Mouse (Mus musculus) kidney, postnatal 25 days (tissue): ENCODE data around the gene Cd164l2.

Experiments
- DNase-seq, 2 experiments: peaks; one replicate each; pipeline ENCODE4 v3.0.0; 2021; ENCODE audit warnings: mixed read lengths in 2 of 2

Cd164l2 gene

GRCm38 (mm10) chr4:133223875-133224274, 11.9 kb downstream of the Cd164l2 start:
- no peak for DNase-seq

GRCm38 (mm10) chr4:133226073-133226472, 14.1 kb downstream of the Cd164l2 start:
- DNase-seq: no peak

GRCm38 (mm10) chr4:133227636-133228035, 15.7 kb downstream of the Cd164l2 start:
- DNase-seq: peak; percentile 24 to 59

GRCm38 (mm10) chr4:133229582-133229981, 17.7 kb downstream of the Cd164l2 start:
- DNase-seq: no peak

- DNase-seq: peak; percentile 76 to 80
Measured at GRCm38 (mm10) chr4:133233285-133233976, 21.5 kb downstream of the Cd164l2 start.

GRCm38 (mm10) chr4:133234771-133235170, 22.8 kb downstream of the Cd164l2 start:
- no peak for DNase-seq

- no peak for DNase-seq
Measured at GRCm38 (mm10) chr4:133235415-133235814, 23.5 kb downstream of the Cd164l2 start.

- DNase-seq: no peak
Measured at GRCm38 (mm10) chr4:133237911-133238310, 26.0 kb downstream of the Cd164l2 start.

- peak; percentile 84 to 96 for DNase-seq
Measured at GRCm38 (mm10) chr4:133240490-133240921, 28.6 kb downstream of the Cd164l2 start, which contains the start of gene Map3k6. Gene Map3k6, plus strand, starts transcription at chr4:133240818.

GRCm38 (mm10) chr4:133240934-133241908, 29.3 kb downstream of the Cd164l2 start:
- DNase-seq: peak; percentile 93 to 94

GRCm38 (mm10) chr4:133241910-133242309, 30.0 kb downstream of the Cd164l2 start:
- DNase-seq: no peak

GRCm38 (mm10) chr4:133242710-133243109, 30.8 kb downstream of the Cd164l2 start:
- no peak for DNase-seq

GRCm38 (mm10) chr4:133243538-133243937, 31.6 kb downstream of the Cd164l2 start:
- peak; percentile 36 to 64 for DNase-seq

- DNase-seq: no peak
Measured at GRCm38 (mm10) chr4:133244289-133244688, 32.4 kb downstream of the Cd164l2 start.

- DNase-seq: peak; percentile 56 to 82
Measured at GRCm38 (mm10) chr4:133247072-133247471, 35.1 kb downstream of the Cd164l2 start.

- no peak for DNase-seq
Measured at GRCm38 (mm10) chr4:133247806-133248449, 36.0 kb downstream of the Cd164l2 start.

GRCm38 (mm10) chr4:133250609-133251008, 38.7 kb downstream of the Cd164l2 start:
- peak; percentile 82 to 83 for DNase-seq

- peak; percentile 21 to 64 for DNase-seq
Measured at GRCm38 (mm10) chr4:133251214-133251613, 39.3 kb downstream of the Cd164l2 start.

GRCm38 (mm10) chr4:133252089-133252488, 40.2 kb downstream of the Cd164l2 start:
- DNase-seq: no peak

GRCm38 (mm10) chr4:133253412-133253811, 41.5 kb downstream of the Cd164l2 start:
- no peak for DNase-seq

GRCm38 (mm10) chr4:133255392-133255791, 43.5 kb downstream of the Cd164l2 start:
- DNase-seq: no peak

- peak; percentile 19 to 67 for DNase-seq
Measured at GRCm38 (mm10) chr4:133256820-133257219, 44.9 kb downstream of the Cd164l2 start.

- peak; percentile 64 to 82 for DNase-seq
Measured at GRCm38 (mm10) chr4:133257230-133257629, 45.3 kb downstream of the Cd164l2 start.
